Mouse (Mus musculus): ENCODE data around the gene Mocs3.

DNA sequence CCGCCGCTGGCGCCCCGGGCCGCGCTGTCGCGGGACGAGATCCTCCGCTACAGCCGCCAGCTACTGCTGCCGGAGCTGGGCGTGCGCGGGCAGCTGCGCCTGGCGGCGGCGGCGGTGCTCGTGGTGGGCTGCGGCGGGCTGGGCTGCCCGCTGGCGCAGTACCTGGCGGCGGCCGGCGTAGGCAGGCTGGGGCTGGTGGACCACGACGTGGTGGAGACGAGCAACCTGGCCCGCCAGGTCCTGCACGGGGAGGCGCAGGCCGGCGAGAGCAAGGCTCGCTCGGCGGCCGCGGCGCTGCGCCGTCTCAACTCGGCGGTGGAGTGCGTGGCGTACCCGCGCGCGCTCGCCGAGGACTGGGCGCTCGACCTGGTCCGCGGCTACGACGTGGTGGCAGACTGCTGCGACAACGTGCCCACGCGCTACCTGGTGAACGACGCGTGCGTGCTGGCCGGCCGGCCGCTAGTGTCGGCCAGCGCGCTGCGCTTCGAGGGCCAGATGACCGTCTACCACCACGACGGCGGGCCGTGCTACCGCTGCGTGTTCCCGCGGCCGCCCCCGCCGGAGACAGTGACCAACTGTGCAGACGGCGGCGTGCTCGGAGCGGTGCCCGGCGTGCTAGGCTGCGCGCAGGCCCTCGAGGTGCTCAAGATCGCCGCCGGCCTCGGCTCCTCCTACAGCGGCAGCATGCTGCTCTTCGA lies 500 bp downstream of the Mocs3 start:
- TF ChIP-seq POLR2A (IDR thresholded peaks at IDR 0.05; ENCODE audit: low read depth, low read length) (no peak), CTCF (IDR thresholded peaks at IDR 0.05; ENCODE audit: borderline replicate concordance, insufficient read depth, low read length) (no peak)

Data from embryonic fibroblast, embryonic 13.5 days (primary cell).